Mouse (Mus musculus): ENCODE measurements around the gene Eif5a.
"Not testable (repeated sequence)": the region's sequence is repeated elsewhere in the genome, so short reads cannot be mapped to it uniquely, and the experiment has no call there.

Gene Eif5a

GRCm38 (mm10) chr11:69921114-69922011 is at the start of gene Eif5a:
Gene Eif5a (minus strand): TSS chr11:69921958.
- in situ Hi-C loops (cut with MseI, MboI), result no loop called here

- in situ Hi-C loops (cut with MseI, MboI), result no loop called here
These were observed 49.0 kb upstream of the Eif5a start for GRCm38 (mm10) chr11:69970775-69971174.

- in situ Hi-C loops (cut with MseI, MboI), result no loop called here
These were observed 48.5 kb upstream of the Eif5a start for GRCm38 (mm10) chr11:69970222-69970621.

GRCm38 (mm10) chr11:69968793-69969192 is 47.0 kb upstream of the Eif5a start:
- in situ Hi-C loops (cut with MseI, MboI), result no loop called here

GRCm38 (mm10) chr11:69966860-69967517 is 45.2 kb upstream of the Eif5a start:
- in situ Hi-C loops (cut with MseI, MboI), result no loop called here

GRCm38 (mm10) chr11:69966006-69966859 is 44.5 kb upstream of the Eif5a start:
- in situ Hi-C loops (cut with MseI, MboI), result no loop called here

- in situ Hi-C loops (cut with MseI, MboI), result no loop called here
These were observed 43.7 kb upstream of the Eif5a start for GRCm38 (mm10) chr11:69965271-69966005.

- in situ Hi-C loops (cut with MseI, MboI), result loop anchor here in 1 of 2 experiments (5.0 kb wide), 1 partner anchor 37 kb away; no protein-coding TSS in a partner anchor
These were observed 43.0 kb upstream of the Eif5a start, which contains the start of gene Cldn7 for GRCm38 (mm10) chr11:69964650-69965270. Gene Cldn7 (plus strand): TSS chr11:69964779.

GRCm38 (mm10) chr11:69961841-69962240 is 40.1 kb upstream of the Eif5a start:
- in situ Hi-C loops (cut with MseI, MboI), result loop anchor here in 1 of 2 experiments (5.0 kb wide), 1 partner anchor 35 kb away; no protein-coding TSS in a partner anchor

- in situ Hi-C loops (cut with MseI, MboI), result loop anchor here in 1 of 2 experiments (5.0 kb wide), 1 partner anchor 33 kb away; no protein-coding TSS in a partner anchor
These were observed 38.9 kb upstream of the Eif5a start for GRCm38 (mm10) chr11:69960616-69961015.

- in situ Hi-C loops (cut with MseI, MboI), result no loop called here
These were observed 34.5 kb upstream of the Eif5a start for GRCm38 (mm10) chr11:69956218-69956617.

- in situ Hi-C loops (cut with MseI, MboI), result not testable (repeated sequence)
These were observed 33.9 kb upstream of the Eif5a start for GRCm38 (mm10) chr11:69955618-69956017.

GRCm38 (mm10) chr11:69953267-69953915 is 31.6 kb upstream of the Eif5a start:
- in situ Hi-C loops (cut with MseI, MboI), result no loop called here

- in situ Hi-C loops (cut with MseI, MboI), result no loop called here
These were observed 30.5 kb upstream of the Eif5a start for GRCm38 (mm10) chr11:69952274-69952673.

GRCm38 (mm10) chr11:69950807-69951459 is 29.2 kb upstream of the Eif5a start:
- in situ Hi-C loops (cut with MseI, MboI), result no loop called here

- in situ Hi-C loops (cut with MseI, MboI), result no loop called here
These were observed 27.0 kb upstream of the Eif5a start for GRCm38 (mm10) chr11:69948763-69949150.

- in situ Hi-C loops (cut with MseI, MboI), result no loop called here
These were observed 26.5 kb upstream of the Eif5a start, which contains the start of gene Slc2a4 for GRCm38 (mm10) chr11:69948066-69948762. Gene Slc2a4 (minus strand): TSS chr11:69948188.

GRCm38 (mm10) chr11:69947337-69948065 is 25.7 kb upstream of the Eif5a start:
- in situ Hi-C loops (cut with MseI, MboI), result no loop called here
